Mouse (Mus musculus) cerebellum, adult (tissue): ENCODE measurements around the gene Drc1.
A peak's percentile ranks its signal among the peaks of the same experiment; 100 is the strongest.

Experiments used
- ATAC-seq: cut with Nextera tagmentation; 2 replicates; pipeline ENCODE4 v1.9.2; 2017; ENCODE audit warnings: mild to moderate bottlenecking, moderate library complexity, mixed read lengths; ENCODE audit not compliant: insufficient number of reproducible peaks, low FRiP score, low TSS enrichment

Gene Drc1

DNA sequence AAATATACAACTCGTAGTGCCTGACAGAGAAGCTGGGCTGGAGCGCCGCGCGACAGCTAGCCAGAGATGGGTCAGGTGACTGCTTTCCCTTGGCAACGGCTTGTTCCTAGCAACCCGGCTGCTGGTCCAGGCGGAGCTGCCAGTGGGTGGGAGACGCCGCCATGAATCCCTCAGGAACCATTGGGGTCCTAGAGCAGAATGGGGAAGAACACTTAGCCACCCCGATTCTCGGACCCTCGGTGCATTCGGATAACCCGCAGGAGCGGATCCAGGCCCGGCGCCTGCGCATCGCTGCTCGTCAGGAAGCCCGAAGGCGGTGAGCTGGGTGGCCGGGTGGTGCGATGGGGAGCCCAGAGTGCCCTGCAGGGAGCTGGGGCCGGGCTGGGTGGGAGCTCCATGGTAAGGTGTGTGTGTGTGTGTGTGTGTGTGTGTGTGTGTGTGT lies at the start of gene Drc1:
Drc1 (plus strand) TSS at position 98 of the 442 bp plus-strand sequence.
- ATAC-seq, result peak; percentile 83

DNA sequence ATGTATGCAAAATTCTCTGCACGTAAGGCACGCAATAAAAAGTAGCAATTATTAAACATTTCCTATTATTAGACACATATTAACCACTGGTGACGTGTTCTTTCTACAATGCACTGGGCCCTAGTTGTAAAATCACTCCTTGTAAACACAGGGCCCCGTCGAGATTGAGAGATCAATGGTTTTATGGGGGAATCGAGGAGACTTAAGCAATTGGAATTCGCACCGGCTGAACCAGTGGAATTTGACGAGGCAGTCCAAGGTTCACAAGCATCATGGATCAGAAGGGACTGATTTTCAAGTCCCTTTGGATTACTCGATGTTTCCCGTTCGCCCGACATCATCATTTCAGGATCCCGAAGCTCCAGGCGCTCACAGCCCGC lies 49.3 kb upstream of the Drc1 start:
- ATAC-seq, result no peak

DNA sequence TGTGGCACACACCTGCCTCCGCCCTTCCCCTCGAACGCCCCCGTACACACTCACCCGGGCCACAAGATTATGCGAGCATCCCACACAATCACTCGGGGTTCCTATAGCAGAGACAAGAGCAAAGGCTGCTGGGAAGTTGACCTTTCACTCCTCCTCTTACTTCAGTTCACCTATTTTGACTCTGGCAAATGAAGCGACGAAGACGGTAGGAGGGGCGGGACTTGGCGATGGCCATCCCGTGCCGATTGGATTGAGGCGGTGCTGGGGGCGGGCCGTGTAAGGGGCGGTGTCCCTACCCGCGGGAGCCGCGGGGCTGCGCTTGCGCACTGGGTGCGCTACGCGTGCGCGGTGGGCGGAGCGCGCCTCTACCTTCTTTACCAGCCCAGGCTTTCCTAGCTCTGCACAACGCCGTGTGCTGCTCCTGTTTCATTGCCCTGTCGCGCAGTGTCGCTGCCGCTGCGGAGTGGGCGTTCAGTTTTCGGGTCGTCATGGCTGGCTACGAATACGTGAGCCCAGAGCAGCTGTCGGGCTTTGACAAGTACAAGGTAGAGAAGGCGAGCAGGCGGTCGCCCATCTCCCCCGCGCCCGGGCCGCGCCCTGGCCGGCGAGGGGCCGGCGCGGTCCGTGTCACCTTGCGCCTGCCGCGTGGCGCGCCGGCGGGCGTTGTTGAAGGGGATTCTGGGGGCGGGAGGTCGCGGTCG lies 48.8 kb upstream of the Drc1 start, which contains the start of gene Selenoi:
Selenoi (plus strand) TSS at position 311 of the 701 bp plus-strand sequence.
- ATAC-seq, result peak; percentile 99

DNA sequence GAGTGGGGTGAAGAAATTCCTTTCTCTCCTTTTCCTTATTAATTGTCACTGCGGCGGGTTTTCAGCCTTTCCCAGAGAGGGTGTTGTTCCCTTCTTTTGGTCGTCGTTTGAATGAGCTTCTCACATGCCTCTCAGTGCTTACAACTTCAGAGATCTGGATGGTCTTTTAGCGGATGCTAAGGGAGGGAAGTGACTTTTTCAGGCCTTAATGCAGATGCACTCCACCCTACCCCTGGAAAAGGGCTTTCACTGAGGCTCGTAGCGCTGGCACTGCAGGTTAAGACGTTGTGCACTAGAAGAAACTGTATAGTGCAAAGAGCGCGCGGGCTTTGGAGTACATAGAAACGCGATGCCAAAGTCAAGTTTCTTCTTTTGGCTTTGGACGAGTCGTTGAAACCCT lies 48.1 kb upstream of the Drc1 start:
- no peak for ATAC-seq

DNA sequence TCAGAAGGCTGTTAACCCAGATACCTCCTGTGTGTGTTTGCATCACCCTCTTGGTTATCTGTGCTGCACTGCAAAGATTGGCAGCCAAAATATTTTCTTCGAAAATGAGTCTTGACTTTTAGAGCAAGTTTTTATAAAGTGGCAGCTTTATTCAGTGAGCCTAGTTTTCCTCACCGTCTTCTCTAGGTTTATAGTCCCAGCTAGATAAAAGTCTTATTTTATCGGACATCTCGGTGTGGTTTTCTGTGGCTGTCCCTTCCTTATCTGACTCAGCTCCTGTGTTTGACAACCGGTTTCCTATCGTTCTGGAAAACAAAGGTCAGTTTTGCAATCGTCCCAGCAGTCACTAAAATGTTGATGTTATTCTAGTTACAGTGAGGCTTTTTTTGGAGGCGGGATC lies 47.2 kb upstream of the Drc1 start:
- no peak for ATAC-seq

DNA sequence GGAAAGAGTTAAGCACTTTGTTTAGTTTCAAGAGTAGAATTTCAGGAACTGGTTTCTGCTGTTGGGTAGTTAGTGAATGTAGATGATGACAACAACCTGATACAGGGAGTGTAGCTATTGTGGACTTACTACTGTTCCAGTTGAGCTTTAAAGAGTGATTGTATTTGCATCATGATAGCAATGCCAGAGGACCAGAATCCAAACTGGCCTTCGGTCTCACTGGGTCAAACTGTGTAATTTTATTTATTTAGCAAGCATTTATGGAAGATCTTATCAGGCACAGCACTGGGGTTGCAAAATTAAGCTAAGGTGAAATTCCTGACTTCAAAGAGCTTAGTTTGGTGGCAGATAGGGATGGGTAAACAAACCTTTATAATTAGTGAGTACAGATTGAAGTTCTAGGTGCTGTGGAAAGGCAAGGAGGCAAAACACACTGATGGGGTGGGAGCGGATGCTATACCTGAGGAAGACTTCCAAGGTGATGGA lies 45.5 kb upstream of the Drc1 start:
- no peak for ATAC-seq

DNA sequence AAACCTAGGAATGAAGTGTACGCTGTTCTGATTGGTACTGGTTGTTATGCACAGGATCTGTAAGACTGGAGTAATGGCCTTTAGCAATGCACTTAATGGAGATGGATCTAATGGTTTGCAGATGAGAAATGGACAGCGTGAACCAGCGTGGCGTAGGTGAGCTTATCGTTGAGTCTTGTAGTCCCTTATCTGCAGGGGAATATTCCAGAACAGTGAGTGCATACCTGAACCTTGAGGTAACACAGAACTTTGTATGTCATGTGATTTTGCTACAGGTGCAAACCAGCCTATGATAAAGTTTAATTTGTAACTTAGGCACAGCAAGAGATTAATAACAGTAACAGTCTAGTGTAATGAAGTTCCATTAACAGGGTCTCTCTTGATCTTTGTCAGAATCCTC lies 42.7 kb upstream of the Drc1 start:
- no peak for ATAC-seq

DNA sequence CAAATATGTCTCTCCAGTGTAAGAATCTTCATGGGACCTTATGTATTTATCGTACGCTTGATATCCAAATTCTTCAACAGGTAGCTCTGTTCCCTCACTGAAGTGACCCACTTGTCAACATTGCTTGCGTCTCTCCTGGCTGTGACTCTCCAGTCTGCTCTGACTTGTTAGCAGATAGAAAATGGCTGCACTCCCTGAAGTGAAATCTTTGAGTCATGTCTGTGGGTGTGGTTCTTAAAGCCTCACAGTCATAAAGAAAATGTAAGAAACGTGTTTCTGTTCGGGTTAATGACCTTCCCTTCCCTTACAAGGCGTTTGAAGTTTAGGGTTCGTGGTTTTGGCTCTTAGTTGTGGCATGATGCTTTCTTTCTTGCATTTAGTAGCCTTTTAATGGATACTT lies 40.6 kb upstream of the Drc1 start:
- ATAC-seq, result no peak

DNA sequence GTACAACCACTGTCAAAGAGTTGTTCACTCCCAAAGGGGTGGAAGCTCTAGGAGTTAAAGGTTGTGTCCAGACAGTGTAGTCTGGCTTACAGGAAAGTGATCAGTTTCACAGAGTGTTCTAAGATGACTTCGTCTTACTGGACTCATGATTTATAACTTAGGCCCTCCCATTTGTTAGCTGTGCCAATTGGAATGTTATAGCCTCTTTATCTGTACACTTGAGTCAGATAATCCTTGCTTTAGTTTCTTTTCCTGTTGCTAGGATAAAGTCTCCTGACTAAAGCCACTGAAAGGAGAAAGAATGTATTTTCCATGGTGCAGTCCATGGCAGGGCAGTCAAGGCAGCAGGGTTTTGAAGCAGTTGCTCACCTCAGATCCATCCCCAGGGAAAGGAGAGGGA lies 38.8 kb upstream of the Drc1 start:
- no peak for ATAC-seq

DNA sequence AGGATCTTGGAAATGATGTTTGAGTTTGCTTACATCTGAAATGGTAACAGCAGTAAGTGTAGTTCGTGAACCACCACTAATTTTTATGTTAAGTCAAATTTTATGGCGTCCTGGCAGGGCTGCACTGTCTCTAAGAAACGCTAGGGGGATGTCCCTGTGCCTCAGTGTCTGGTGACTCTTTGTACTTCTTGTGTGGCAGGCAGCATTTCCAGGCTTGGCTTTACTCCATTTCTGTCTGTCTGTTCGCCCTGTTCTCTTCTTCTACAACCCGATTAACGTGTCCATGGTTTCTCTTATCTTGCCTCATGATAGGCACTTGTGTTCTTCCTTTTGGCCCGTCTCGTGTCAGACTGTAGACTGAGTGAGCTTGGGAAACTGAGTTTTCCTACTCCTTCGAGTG lies 37.4 kb upstream of the Drc1 start:
- ATAC-seq, result no peak

DNA sequence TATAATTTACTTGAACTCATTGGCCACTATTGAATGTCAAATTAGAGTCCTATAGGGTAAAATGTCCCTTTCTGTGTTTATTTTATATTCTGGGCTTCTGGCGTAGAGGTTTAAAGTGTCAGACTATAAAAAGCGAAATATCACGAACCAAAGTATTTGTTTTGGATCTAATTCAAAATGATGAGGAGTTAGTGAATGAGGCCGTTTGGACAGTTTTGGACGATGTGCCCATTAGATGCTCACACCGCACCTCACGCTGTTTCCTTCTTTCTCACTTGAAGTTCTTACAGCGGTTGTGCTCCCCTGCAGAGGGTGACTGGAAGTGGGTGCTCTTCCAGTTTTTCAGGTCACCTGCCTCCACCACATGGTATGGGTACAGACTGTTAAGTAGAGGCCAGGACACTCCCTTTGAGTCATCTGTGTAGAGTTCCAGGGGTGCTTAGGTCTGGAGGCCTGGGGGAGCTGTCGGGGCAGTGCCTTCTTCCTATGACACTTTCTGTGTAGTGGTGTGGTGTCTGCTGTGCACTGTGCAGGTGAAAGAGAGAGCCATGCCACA lies 35.2 kb upstream of the Drc1 start:
- ATAC-seq, result no peak

DNA sequence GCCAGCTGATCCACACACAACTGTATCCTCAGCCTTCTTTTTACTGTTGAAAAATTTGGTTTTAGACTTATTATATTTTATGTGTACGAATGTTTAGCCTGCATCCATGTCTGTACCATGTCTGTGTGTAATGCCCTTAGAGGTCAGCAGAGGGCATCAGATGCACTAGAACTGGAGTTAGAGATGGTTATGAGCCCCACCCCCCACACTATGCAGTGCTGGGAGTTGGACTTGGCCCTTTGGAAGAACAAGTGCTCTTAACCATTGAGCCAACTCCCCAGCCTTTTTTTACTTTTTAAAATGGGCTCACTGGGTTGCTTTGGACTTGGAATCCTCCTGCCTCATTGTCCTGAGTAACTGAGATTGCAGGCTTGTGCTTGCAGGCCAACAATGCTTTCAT lies 33.5 kb upstream of the Drc1 start:
- no peak for ATAC-seq

DNA sequence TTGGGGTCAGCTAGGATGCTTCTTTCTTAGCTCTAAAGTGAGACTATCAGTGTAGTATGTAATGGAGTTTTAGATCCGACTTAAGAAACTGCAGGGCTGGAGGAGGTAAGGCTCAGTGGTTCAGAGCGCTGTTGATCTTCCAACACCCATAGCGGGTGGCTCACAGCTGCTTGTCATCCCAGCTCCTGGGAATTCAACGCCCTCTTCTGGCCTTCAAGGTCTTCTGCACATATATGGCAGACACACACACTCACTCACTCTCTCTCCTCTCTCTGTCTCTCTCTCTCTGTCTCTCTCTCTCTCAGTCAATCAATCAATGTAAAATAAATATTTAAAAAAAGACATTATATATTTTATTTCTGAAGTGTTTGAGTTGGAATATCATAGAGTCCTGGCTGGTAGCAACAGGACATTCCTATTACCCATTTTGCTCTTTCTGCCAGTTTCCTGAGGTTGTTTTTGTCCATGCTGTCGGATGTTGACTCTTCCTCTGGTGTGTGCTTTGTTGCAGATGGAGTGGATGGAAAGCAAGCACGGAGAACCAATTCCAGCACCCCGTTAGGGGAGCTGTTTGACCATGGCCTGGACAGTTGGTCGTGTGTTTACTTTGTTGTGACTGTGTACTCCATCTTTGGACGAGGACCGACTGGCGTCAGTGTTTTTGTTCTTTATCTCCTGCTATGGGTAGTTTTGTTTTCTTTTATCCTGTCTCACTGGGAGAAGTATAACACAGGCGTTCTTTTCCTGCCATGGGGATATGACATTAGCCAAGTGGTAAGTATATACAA lies 25.4 kb upstream of the Drc1 start:
- no peak for ATAC-seq

DNA sequence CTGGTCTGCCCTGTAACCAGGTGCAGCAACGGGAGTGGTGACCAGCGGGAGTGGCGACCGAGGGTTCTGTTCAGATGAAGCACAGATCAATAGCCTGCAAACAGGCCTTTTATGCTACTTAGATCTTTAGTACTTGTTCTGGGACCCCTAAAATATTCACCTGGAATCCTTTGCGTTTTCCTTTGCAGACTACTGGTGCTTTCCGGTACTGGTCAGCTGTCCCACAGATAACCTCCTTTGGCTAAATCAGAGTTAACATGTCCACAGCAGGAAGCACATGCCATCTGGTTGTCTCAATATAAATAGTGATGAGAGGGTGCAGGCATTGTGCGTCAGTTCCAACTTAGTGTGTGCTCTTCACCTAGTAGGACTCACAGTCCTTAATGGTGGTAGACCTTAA lies 22.4 kb upstream of the Drc1 start:
- peak; percentile 87 for ATAC-seq

DNA sequence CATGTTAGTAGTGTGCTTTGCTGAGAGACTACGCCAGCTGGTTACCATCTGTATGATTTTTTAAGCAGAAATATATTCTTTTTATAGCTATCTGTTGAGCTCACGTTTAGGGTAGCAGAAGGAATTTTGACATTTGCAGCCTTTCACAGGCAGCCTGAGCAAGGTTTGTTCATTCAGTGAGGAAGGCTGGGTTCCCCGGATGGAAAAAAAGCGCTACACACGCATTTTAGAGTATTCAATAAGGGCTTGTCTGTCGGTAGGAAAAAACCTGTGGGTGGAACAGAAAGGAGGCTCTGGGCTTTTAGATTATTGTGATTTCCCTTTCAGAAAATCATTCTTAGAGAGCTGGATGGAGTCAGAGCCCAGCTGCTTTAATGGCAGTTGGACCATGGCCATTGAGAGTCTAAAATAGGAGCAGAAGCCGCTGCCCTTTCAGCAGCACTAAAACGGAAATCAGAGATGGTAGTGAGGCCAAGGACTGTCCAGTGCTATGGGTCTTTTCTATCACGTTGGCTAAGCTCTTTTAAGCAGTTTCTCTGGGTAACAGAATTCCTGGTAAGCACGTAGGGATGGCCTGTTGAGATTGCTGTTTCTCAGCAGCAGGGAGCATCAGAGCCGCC lies 10.5 kb upstream of the Drc1 start:
- ATAC-seq, result no peak

DNA sequence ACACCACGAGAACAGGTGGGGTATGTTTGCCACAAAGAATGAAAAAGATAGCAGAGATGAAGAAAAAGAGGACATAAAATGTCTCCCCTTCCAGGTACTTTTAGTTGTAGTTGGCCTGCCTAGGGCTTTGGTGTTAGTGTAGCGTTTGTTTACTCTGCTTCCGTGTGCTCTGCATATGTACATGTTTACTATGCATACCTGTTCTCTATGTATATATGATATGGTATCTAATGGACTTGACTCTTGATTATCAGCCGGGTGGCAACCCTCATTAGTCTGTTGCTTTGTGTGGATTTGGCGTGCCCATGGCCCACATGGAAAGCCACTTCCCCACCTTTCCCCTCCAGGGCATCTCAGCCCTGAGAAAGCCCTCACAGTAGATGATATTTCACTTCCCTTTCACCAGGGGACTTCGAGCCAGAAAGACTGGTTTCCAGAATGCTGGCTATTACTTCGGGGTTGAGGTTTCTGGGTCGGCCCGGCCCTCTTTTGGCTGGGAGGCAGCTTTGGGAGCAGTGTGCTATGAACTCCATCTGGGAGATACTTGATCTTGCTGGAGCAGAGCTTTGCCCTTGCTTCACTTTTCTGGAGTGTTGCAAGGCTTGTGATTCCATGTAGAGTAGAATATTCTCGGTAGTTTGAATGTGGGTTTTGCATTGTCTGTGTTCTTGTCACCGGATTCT lies 9.4 kb upstream of the Drc1 start:
- no peak for ATAC-seq

DNA sequence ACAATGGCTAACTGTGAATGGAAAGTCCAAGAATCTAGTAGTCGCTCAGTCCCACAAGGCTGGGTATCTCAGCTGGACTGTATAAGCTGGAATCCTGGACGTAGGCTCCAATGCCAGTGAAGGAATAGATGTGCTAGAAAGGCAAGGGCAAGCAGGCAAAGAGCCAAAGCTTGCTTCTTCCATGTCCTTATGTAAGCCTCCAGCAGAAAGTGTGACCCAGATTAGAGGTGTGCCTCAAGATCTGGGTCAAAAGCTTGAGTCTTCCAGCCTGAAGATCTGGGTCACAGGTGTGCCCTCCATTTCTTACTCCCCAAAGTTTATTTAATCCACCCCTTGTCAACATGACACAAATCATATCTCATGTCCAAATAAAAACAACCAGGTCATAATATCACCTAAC lies 4.8 kb upstream of the Drc1 start:
- no peak for ATAC-seq

DNA sequence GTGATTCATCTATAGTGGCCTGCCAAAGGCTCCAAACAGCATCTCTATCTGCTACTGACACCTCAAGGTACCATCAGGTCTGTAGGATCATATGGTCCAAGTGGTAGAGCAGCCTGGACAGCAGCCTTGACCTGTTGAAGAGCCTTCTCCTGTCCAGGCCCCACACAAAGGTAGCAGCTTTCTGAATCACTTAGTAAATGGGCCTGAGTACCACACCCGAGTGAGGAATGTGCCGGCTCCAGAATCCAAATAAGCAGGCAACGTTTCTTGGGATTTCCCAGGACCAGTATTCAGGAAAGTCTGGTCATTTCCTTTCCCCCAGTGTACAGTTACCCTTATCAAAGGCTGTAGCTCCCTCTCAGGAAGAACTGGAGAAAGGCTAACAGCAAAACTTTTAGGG lies 2.2 kb upstream of the Drc1 start:
- no peak for ATAC-seq

DNA sequence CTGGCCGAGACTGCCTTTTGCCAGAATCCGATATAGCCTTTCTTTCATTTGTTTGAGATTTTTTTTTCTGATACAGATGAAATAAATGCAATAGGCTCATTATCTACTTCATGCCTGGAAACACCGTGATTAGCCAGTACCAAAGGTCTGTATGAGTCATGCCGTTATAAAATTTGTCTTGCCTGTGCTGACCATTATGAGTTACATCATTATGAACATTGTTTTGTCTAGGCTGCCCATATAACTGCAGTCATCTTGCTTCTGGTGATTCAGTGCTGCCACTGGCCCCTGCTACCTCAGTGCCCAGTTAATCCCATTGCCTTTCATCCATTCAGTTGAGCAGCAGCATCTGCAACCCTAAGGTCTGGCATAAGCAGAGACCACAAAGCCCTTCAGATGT lies 1.7 kb upstream of the Drc1 start:
- ATAC-seq, result no peak

DNA sequence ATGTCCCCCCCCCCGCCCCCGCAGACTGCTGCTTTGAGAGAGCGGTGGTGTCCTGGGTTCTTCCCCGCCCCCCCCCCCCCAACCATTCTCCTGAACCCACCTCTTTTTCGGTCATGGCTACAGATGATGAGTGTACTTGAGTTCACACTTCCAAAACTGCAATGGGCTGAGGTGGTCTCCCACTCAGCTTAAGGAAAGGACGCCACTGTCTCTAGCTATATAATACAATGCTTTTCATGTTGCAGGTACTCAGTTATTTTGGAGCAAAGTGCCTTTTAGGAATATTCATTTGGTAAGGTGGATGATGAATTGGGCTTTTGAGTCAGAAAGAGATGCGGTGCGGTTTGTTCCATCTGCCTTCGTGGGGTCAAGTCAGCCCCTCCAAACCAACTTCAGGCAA lies 324 bp upstream of the Drc1 start:
- no peak for ATAC-seq
